Mouse (Mus musculus): ENCODE data around the gene Mepce. TPM values are rescaled to one million over a fixed set of nuclear protein-coding genes. Genes with fewer than 3 reads are reported as not detected.

Mepce gene
- 33.9 and 35.2 TPM in 2 replicates for total RNA-seq (2014; fragmentation: Nextera tagmentation)
- 14.5 and 48.4 TPM in 2 replicates for total RNA-seq (2017)

GRCm38 (mm10) chr5:137787151-137787928, at the start of gene Mepce, which contains the start of gene Zcwpw1:
Gene Mepce (minus strand): TSS chr5:137787655.
Gene Zcwpw1 (plus strand): TSS chr5:137787798.
- ATAC-seq (replicated peaks; ENCODE audit: poor library complexity, severe bottlenecking), result peak; percentile 36

- peak; percentile 77 for ATAC-seq (replicated peaks; ENCODE audit: poor library complexity, severe bottlenecking)
Observed at GRCm38 (mm10) chr5:137837110-137837509, 49.7 kb upstream of the Mepce start.

DNA sequence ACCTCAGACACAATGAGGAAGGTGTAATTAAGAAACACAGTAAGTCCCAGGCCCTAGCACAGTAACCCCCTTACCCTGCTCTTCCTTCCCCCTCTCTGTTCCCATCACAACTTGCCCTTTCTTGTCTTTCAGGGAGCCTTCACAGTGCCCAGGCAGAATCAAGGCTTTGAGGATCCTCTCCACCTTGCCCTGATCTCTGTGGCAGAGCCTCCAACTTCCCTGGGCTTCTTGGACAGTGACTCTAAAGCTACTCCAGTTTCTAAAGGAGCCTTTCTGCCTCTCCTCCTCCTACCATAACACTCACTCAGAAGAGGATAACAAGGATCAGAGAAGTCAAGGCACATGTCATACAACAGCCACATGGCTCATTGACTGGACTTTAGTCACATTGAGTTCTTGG, 49.2 kb upstream of the Mepce start:
- ATAC-seq (replicated peaks; ENCODE audit: poor library complexity, severe bottlenecking), result no peak

GRCm38 (mm10) chr5:137835966-137836520, 48.6 kb upstream of the Mepce start, which contains the start of gene Pilra:
Gene Pilra (minus strand): TSS chr5:137836281.
- peak; percentile 77 for ATAC-seq (replicated peaks; ENCODE audit: poor library complexity, severe bottlenecking)

DNA sequence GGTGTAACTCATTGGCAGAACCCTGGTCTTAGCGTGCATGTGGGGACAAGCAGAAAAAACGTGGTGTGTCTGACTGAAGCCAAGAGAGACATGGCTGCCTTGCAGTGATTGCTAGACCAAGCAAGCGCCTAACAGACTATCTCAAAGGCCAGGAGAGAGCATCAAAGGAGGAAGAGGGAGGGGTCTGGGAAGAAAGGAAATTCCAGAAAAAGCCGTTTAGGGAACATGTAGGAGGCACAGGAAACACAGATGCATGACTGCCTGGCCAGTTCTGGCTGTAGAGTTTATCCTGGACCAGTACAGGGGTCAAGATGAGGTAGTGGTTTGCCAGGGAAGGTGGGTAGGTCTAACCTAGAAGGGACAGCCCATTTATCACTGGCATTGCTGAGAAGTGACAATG, 46.0 kb upstream of the Mepce start:
- ATAC-seq (replicated peaks; ENCODE audit: poor library complexity, severe bottlenecking), result no peak

DNA sequence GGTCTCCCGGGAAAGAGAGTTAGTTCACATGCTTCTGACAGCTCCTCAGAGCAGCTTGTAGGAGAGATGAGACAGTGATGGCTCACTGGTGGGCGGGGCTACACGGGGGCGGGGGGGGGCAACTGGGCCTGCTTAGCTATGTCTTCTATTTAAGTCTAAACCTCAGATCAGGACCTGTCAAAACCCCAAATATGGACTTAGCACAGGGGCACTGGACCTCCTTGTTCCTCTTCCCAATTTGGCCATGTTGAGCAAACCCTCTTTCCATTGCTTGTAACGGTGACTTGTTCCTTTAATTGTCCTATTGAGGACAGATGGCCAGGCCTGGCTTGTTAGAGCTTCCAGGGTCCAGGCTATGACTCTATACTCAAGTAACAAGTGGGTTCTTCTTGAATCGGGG, 44.1 kb upstream of the Mepce start:
- peak; percentile 18 for ATAC-seq (replicated peaks; ENCODE audit: poor library complexity, severe bottlenecking)

GRCm38 (mm10) chr5:137831106-137831505, 43.7 kb upstream of the Mepce start:
- ATAC-seq (replicated peaks; ENCODE audit: poor library complexity, severe bottlenecking), result peak; percentile 45

GRCm38 (mm10) chr5:137830238-137830637, 42.8 kb upstream of the Mepce start:
- peak; percentile 56 for ATAC-seq (replicated peaks; ENCODE audit: poor library complexity, severe bottlenecking)

- peak; percentile 71 for ATAC-seq (replicated peaks; ENCODE audit: poor library complexity, severe bottlenecking)
Observed at GRCm38 (mm10) chr5:137828694-137829093, 41.2 kb upstream of the Mepce start.

- ATAC-seq (replicated peaks; ENCODE audit: poor library complexity, severe bottlenecking), result no peak
Observed at GRCm38 (mm10) chr5:137826421-137826820, 39.0 kb upstream of the Mepce start.

- ATAC-seq (replicated peaks; ENCODE audit: poor library complexity, severe bottlenecking), result no peak
Observed at GRCm38 (mm10) chr5:137825971-137826370, 38.5 kb upstream of the Mepce start.

GRCm38 (mm10) chr5:137825030-137825429, 37.6 kb upstream of the Mepce start:
- peak; percentile 76 for ATAC-seq (replicated peaks; ENCODE audit: poor library complexity, severe bottlenecking)

DNA sequence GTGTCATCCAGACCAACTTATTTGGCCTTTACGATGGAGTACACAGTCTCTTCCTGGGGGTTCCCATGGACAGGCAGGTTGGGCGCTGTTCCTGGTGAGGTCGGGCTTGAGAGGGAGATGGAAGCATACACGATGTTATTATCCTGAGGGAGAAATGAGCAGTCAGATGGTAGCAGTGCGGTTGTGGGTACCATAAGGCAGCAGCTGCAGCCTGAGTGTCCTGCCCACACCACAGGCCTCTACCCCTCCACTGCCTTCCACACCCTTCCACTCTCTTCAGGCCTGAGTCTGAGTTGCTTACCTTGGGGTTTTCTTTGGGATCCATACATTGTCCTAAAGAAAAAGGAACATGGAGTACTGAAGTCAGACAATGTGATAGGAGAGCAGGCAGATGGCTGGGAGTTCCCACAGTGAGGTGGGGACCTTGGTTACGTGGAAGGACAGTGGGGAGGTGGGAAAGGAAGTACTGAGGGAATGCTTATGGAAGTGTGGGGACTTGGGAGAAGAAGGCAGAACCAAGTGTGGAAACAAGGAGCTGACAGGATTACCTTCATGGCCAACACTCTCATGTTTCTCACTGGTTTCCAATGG, 36.1 kb upstream of the Mepce start:
- 0 out of 2 replicates have a peak, but pooled peaks have one; percentile 4 for ATAC-seq (replicated peaks; ENCODE audit: poor library complexity, severe bottlenecking)

DNA sequence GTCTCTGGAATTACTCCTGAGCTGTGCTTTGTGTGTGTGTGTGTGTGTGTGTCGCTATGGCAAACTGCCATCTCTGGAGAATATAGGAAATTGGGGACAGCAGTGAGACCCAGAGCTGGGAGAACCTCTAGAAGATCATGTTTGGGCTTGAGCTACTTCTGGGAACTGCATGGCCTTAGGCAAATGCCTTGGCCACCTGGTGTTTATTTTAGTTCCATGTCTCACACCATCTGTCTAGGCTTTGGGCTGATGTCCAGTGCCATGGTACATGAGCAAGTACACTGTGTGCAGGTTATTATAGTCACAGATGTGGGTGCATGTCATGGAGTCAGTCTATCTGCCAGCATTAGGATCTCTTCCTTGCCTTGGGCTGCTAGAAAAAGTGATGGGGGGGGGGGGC, 35.1 kb upstream of the Mepce start:
- ATAC-seq (replicated peaks; ENCODE audit: poor library complexity, severe bottlenecking), result no peak

GRCm38 (mm10) chr5:137822126-137822525, 34.7 kb upstream of the Mepce start:
- ATAC-seq (replicated peaks; ENCODE audit: poor library complexity, severe bottlenecking), result no peak

DNA sequence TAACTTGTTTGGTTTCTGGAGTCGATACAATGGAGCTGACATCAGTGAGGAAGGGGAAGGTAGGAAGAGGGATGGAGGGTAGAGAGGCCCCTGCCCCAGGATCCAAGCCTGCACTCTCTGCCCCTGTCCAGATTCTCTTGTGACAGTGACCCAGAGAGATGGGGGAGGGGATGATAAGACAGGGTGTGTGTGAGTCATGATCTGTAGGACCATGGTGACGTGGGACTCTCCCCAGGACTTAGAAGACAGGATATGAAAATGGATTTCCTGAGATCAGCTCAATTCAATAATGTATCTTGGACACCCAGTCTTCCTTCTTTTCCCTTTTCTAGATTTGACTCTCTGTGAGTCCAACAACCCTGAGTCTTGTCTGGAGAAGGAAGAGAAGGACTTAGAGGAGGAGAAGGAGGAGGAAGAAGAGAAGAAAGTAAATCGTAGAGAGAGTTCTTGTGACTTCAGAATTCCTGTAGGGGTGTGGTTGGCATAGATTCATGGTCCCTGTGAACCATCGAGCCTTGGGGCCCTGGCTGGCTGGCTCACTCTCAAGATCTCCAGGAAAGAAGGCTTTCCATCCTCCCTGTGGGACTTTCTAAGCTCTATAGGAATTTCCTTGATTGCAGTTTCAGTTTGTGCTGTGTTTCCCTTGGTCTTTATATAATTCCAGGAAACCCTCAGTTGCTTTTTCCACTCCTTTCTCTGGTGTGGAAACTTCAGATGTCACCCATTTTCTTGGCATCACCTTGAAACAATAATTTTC, 30.2 kb upstream of the Mepce start:
- no peak for ATAC-seq (replicated peaks; ENCODE audit: poor library complexity, severe bottlenecking)

- ATAC-seq (replicated peaks; ENCODE audit: poor library complexity, severe bottlenecking), result no peak
Observed at GRCm38 (mm10) chr5:137808316-137808715, 20.9 kb upstream of the Mepce start.

- ATAC-seq (replicated peaks; ENCODE audit: poor library complexity, severe bottlenecking), result no peak
Observed at GRCm38 (mm10) chr5:137806158-137806557, 18.7 kb upstream of the Mepce start.

- no peak for ATAC-seq (replicated peaks; ENCODE audit: poor library complexity, severe bottlenecking)
Observed at GRCm38 (mm10) chr5:137800917-137801316, 13.5 kb upstream of the Mepce start.

DNA sequence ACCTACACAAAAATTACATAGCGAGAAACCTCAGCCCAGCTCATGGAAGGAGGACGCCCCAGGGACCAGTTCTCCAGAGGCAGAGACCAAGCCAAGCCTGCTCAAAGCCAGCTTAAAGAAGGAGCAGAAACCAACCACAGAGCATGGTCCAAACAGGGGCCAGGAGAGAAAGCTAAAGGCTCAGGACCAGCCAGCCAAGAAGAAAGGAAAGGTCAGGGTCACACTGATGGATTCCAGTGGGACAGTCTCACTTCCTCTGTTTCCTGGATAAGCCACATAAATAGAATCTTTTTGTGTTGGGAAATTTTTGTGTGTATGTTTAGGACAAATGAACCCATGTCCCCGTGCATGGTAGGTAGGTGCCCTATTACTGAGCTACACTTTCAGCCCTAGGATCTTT, 9.2 kb upstream of the Mepce start:
- ATAC-seq (replicated peaks; ENCODE audit: poor library complexity, severe bottlenecking), result 0 out of 2 replicates have a peak, but pooled peaks have one; percentile 25

DNA sequence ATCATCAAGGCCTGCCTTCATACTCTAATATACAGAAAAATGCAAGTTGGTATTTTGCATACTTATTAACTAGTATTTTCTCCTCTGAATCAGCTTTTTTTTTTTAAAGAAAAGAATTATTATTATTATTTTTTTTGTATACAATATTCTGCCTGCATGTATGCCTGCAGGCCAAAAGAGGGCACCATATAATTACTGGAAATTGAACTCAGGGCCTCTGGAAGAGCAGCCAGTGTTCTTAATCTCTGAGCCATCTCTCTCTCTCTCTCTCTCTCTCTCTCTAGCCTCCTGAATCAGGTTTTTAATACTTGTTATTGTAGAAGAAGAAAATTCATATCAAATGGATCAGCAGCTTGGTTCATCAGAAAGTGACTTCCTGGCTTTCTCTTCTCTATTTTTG, 4.1 kb upstream of the Mepce start:
- no peak for ATAC-seq (replicated peaks; ENCODE audit: poor library complexity, severe bottlenecking)
